Mouse (Mus musculus): Measurements from ENCODE around the gene Kbtbd6. TPM values are rescaled to one million over a fixed set of nuclear protein-coding genes. Genes with fewer than 3 reads are reported as not detected.

Kbtbd6 gene
- polyA plus RNA-seq, 1 experiment, result 0.65 TPM

DNA sequence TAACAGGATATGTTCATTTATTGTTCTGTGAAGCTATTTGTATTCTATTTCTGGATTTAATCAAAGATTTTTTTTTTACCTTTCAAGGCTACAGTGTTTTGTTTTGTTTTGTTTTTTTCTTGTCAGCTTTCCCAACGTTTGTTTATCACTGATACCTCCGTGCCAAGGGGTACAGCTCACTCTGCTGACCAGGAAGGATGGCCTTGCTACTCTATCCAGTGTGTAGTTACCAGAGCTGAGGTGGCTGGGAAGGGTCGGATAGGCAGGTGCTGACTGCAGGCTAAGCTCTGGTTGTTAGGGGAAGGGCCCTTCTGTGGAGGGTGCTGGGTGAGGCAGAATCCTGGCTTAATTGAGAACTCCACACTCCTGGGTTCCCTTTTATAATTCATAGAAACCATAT lies 38.6 kb downstream of the Kbtbd6 start:
- Histone ChIP-seq H3K27ac (ENCODE audit: insufficient read depth, low read depth, low read length) (no peak overlapping the region), H3K4me3 (ENCODE audit: low read depth, low read length) (no peak overlapping the region), H3K4me1 (ENCODE audit: control insufficient read depth, insufficient read depth, insufficient read length, low read length) (peaks cover 15% of the 10 kb centered on the region), H3K27me3 (ENCODE audit: control insufficient read depth, insufficient read depth, low read length) (no peaks in the 10 kb centered on the region), H3K36me3 (ENCODE audit: control insufficient read depth, insufficient read depth, low read length) (peaks cover 6% of the 10 kb centered on the region; the same call in 1 of the 2 replicates)
- 47% methylated on average over 3 of the region's 3 CpGs for WGBS
- TF ChIP-seq CTCF (IDR thresholded peaks at IDR 0.05; ENCODE audit: extremely low read depth, insufficient read length, insufficient replicate concordance, low read depth, low read length), result no peak
- TF ChIP-seq POLR2A (IDR thresholded peaks at IDR 0.05; ENCODE audit: low read depth, low read length), result no peak

DNA sequence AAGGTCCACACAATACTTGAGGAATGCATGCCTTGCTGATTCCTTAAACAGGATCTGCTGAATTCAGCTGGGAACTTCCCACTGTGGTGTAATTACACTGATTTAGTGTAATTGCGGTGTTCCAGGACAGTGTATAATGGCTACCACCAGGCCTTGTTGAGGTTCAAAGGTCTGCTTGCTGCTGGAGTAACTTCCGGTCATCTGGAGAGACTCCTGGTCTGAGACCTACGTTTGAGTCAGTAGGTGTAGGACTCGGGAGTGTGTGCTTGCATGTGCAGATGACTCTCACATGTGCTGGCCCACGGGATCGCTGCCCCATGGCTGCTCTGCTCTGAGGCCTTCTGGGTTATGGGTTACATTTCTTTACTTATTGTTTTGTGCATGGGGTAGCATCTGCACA lies 42.7 kb downstream of the Kbtbd6 start:
- no peak overlapping the region for H3K4me3 ChIP-seq (ENCODE audit: low read depth, low read length)
- H3K36me3 ChIP-seq (ENCODE audit: control insufficient read depth, insufficient read depth, low read length), result peaks cover 6% of the 10 kb centered on the region
- no peak for TF ChIP-seq CTCF (IDR thresholded peaks at IDR 0.05; ENCODE audit: extremely low read depth, insufficient read length, insufficient replicate concordance, low read depth, low read length)
- TF ChIP-seq POLR2A (IDR thresholded peaks at IDR 0.05; ENCODE audit: low read depth, low read length), result no peak
- no peaks in the 10 kb centered on the region for H3K27me3 ChIP-seq (ENCODE audit: control insufficient read depth, insufficient read depth, low read length)
- peaks cover 8% of the 10 kb centered on the region; the same call in 1 of the 2 replicates for H3K4me1 ChIP-seq (ENCODE audit: control insufficient read depth, insufficient read depth, insufficient read length, low read length)
- WGBS, result 63% methylated on average over 6 of the region's 6 CpGs
- no peak overlapping the region for H3K27ac ChIP-seq (ENCODE audit: insufficient read depth, low read depth, low read length)

DNA sequence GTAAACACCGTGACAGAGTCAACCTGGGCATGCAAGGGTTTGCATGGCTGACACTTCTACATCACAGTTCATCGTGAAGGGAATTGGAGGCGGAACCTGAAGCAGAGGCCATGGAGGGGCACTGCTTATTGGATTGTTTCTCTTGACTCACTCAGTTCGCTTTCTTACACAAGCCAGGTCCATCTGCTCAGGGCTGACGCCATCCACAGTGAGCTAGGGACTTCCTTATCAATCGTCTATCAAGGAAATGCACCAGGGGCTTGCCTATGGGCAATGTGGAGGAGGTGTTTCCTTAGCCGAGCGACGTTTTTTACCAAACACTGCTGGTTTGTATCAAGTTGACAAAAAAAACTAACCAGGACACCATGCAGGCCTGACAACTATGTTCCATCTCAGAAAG lies 47.7 kb downstream of the Kbtbd6 start:
- no peak overlapping the region for H3K27ac ChIP-seq (ENCODE audit: insufficient read depth, low read depth, low read length)
- H3K4me1 ChIP-seq (ENCODE audit: control insufficient read depth, insufficient read depth, insufficient read length, low read length), result peaks cover 12% of the 10 kb centered on the region; the same call in 1 of the 2 replicates
- TF ChIP-seq POLR2A (IDR thresholded peaks at IDR 0.05; ENCODE audit: low read depth, low read length) (no peak), CTCF (IDR thresholded peaks at IDR 0.05; ENCODE audit: extremely low read depth, insufficient read length, insufficient replicate concordance, low read depth, low read length) (no peak)
- no peak overlapping the region for H3K4me3 ChIP-seq (ENCODE audit: low read depth, low read length)
- no peaks in the 10 kb centered on the region; the same call in 1 of the 2 replicates for H3K36me3 ChIP-seq (ENCODE audit: control insufficient read depth, insufficient read depth, low read length)
- WGBS, result 62% methylated on average over 9 of the region's 9 CpGs
- H3K27me3 ChIP-seq (ENCODE audit: control insufficient read depth, insufficient read depth, low read length), result no peaks in the 10 kb centered on the region

DNA sequence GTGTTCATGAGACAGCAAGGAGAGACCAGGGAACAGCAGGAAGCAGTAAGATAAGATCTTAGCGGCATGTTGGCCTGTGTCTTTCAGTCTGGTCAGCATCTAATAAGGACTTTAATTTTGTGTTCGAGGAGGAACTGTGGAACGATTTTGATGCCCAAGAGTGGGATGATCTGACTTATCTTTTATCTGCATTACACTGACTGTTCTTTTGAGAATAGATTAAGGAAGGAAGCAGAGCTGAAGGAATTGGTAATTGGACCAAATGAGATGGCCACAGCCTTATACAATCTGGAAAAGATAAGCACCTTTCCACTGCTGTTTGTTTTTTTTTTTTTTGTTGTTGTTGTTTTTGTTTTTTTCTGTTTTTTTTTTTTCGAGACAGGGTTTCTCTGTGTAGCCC lies 49.1 kb downstream of the Kbtbd6 start:
- 74% methylated on average over 4 of the region's 4 CpGs for WGBS
- Histone ChIP-seq H3K4me1 (ENCODE audit: control insufficient read depth, insufficient read depth, insufficient read length, low read length) (peaks cover 12% of the 10 kb centered on the region; the same call in 1 of the 2 replicates), H3K4me3 (ENCODE audit: low read depth, low read length) (no peak overlapping the region), H3K27me3 (ENCODE audit: control insufficient read depth, insufficient read depth, low read length) (no peaks in the 10 kb centered on the region), H3K36me3 (ENCODE audit: control insufficient read depth, insufficient read depth, low read length) (no peaks in the 10 kb centered on the region; the same call in 1 of the 2 replicates), H3K27ac (ENCODE audit: insufficient read depth, low read depth, low read length) (no peak overlapping the region)
- TF ChIP-seq POLR2A (IDR thresholded peaks at IDR 0.05; ENCODE audit: low read depth, low read length), result no peak
- no peak for TF ChIP-seq CTCF (IDR thresholded peaks at IDR 0.05; ENCODE audit: extremely low read depth, insufficient read length, insufficient replicate concordance, low read depth, low read length)

DNA sequence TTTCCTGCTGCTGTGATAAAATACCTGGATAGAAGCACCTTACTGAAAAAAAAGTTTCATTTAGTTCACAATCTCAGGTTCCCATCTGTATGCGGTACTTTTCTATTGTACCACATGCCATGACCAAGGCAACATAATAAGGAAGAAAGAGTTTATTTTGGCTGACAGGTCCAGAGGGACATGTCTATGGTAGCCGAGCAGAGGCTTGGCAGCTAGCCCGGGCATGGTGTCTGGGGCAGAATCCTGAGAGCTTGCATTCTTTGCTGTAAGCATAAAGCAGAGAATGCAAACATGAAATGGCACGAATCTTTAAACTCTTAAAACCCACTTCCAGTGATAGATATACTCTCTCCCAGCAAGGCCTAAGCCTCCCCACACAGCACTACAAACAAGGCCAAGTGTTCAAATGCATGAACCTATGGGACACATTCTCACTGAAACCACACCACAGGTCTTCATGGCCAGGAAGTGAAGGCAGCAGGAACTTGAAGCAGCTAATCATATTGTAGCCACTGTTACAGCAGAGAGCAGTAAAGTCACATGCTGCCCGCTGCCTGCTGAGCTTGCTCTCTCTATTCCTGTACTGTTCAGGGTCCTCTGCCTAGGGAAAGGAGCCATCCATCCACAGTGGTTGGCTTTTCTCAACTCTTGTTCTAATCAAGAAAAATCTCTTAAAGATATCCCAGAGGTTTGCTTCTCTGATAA lies 51.9 kb downstream of the Kbtbd6 start:
- no peaks in the 10 kb centered on the region for H3K36me3 ChIP-seq (ENCODE audit: control insufficient read depth, insufficient read depth, low read length)
- H3K4me1 ChIP-seq (ENCODE audit: control insufficient read depth, insufficient read depth, insufficient read length, low read length), result peaks cover 22% of the 10 kb centered on the region; the same call in 1 of the 2 replicates
- 20% methylated on average over 5 of the region's 5 CpGs for WGBS
- TF ChIP-seq POLR2A (IDR thresholded peaks at IDR 0.05; ENCODE audit: low read depth, low read length) (no peak), CTCF (IDR thresholded peaks at IDR 0.05; ENCODE audit: extremely low read depth, insufficient read length, insufficient replicate concordance, low read depth, low read length) (no peak)
- no peaks in the 10 kb centered on the region for H3K27me3 ChIP-seq (ENCODE audit: control insufficient read depth, insufficient read depth, low read length)
- H3K4me3 ChIP-seq (ENCODE audit: low read depth, low read length), result no peak overlapping the region
- H3K27ac ChIP-seq (ENCODE audit: insufficient read depth, low read depth, low read length), result peak overlapping the region; percentile 38

Other genes with a start within 250 kb of the Kbtbd6 start
- not detected in 2 replicates for gene Zfp957, start 204.5 kb upstream of the Kbtbd6 start, polyA plus RNA-seq (2012; rRNA removed)
- gene Rgcc, start 150.2 kb upstream of the Kbtbd6 start, polyA plus RNA-seq (2012; rRNA removed), result 29.9 and 42.1 TPM in 2 replicates
- gene Naa16, start 61.1 kb upstream of the Kbtbd6 start, polyA plus RNA-seq (2012; rRNA removed), result 0.24 and 0.28 TPM in 2 replicates
- 0.15 and 0.32 TPM in 2 replicates for gene Mtrf1, start 54.1 kb upstream of the Kbtbd6 start, polyA plus RNA-seq (2012; rRNA removed)
- 1.8 and 2.3 TPM in 2 replicates for gene Kbtbd7, start 25.3 kb upstream of the Kbtbd6 start, polyA plus RNA-seq (2012; rRNA removed)
- 6.4 and 20.1 TPM in 2 replicates for gene Elf1, start 29.4 kb downstream of the Kbtbd6 start, polyA plus RNA-seq (2012; rRNA removed)
- gene Wbp4, start 29.7 kb downstream of the Kbtbd6 start, polyA plus RNA-seq (2012; rRNA removed), result 0.98 and 2.0 TPM in 2 replicates
- 1.2 and 1.7 TPM in 2 replicates for gene Sugt1, start 135.9 kb downstream of the Kbtbd6 start, polyA plus RNA-seq (2012; rRNA removed)
- gene Cnmd, start 210.3 kb downstream of the Kbtbd6 start, polyA plus RNA-seq (2012; rRNA removed), result not detected in 2 replicates

Data from small intestine, adult 2 months (tissue).